Mouse (Mus musculus) midbrain, embryonic 16.5 days (tissue): ENCODE measurements around the gene Capn10. TPM values are rescaled to one million over a fixed set of nuclear protein-coding genes. Genes with fewer than 3 reads are reported as not detected.
A peak's percentile ranks its signal among the peaks of the same experiment; 100 is the strongest.
"Not testable (repeated sequence)": the region's sequence is repeated elsewhere in the genome, so short reads cannot be mapped to it uniquely, and the experiment has no call there.

ENCODE experiments used
- ATAC-seq: fragments of 200-750 bp; cut with Nextera tagmentation; 2 replicates; pipeline ENCODE4 v1.8.0; 2017; ENCODE audit warnings: moderate TSS enrichment
- H3K27ac ChIP-seq: fragments of 300-500 bp; sonication (generic); 2 replicates; pipeline ENCODE4 v1.5.1; 2014; ENCODE audit warnings: mild to moderate bottlenecking, low read length, mixed read lengths
- H3K27me3 ChIP-seq: fragments of 300-500 bp; sonication (generic); 2 replicates; pipeline ENCODE4 v1.6.1; 2014; ENCODE audit warnings: low read depth, low read length, mixed read lengths; ENCODE audit not compliant: control insufficient read depth, insufficient read depth
- H3K36me3 ChIP-seq: fragments of 300-500 bp; sonication (generic); 2 replicates; pipeline ENCODE4 v1.6.1; 2014; ENCODE audit warnings: mild to moderate bottlenecking, low read length, moderate library complexity, mixed read lengths; ENCODE audit not compliant: control insufficient read depth, insufficient read depth
- H3K4me1 ChIP-seq: fragments of 300-500 bp; sonication (generic); 2 replicates; pipeline ENCODE4 v1.6.1; 2014; ENCODE audit warnings: mild to moderate bottlenecking, low read length, mixed read lengths; ENCODE audit not compliant: control insufficient read depth, insufficient read depth
- H3K4me2 ChIP-seq: fragments of 300-500 bp; sonication (generic); 2 replicates; pipeline ENCODE4 v1.6.1; 2014; ENCODE audit warnings: mild to moderate bottlenecking, low read length, mixed read lengths
- H3K4me3 ChIP-seq: fragments of 300-500 bp; sonication (generic); 2 replicates; pipeline ENCODE4 v1.5.1; 2014; ENCODE audit warnings: low read depth, mild to moderate bottlenecking, low read length, moderate library complexity, mixed read lengths
- H3K9ac ChIP-seq: fragments of 300-500 bp; sonication (generic); 2 replicates; pipeline ENCODE4 v1.6.1; 2014; ENCODE audit warnings: low read depth, low read length, mixed read lengths
- H3K9me3 ChIP-seq: fragments of 300-500 bp; sonication (generic); replicated peaks from 2 replicates; pipeline ENCODE4 v1.6.1; 2014; ENCODE audit warnings: mild to moderate bottlenecking, low read length, mixed read lengths; ENCODE audit not compliant: control insufficient read depth, poor library complexity, severe bottlenecking
- WGBS: fragments of 180-500 bp; shearing (Covaris S2); extraction: QIAGEN DNeasy Blood & Tissue Kit; methylation state at CpG from one replicate; pipeline ENCODE4 v1.1.7; 2014; 5-methylcytosine and 5-hydroxymethylcytosine counted together
- polyA plus RNA-seq: library from polyadenylated mRNA; unstranded; fragments of >200 nt; fragmentation: Nextera tagmentation; extraction: Ambion mirVana; gene quantifications from 2 replicates; pipeline ENCODE4 v1.2.1, GENCODE M21; 2015

The Capn10 gene
- polyA plus RNA-seq, 1 experiment from 2014 or later = 65.1 TPM

- 70% methylated on average over 2 of the region's 2 CpGs for WGBS
- H3K4me1 ChIP-seq = no peaks in the 10 kb centered on the region
- peaks cover 5% of the 10 kb centered on the region; the same call in 1 of the 2 replicates for H3K36me3 ChIP-seq
- ATAC-seq = no peak
- H3K9me3 ChIP-seq = no peaks in the 10 kb centered on the region
- no peak overlapping the region for H3K4me2 ChIP-seq
- H3K4me3 ChIP-seq = no peak overlapping the region
- H3K27me3 ChIP-seq = no peaks in the 10 kb centered on the region
- no peak overlapping the region for H3K9ac ChIP-seq
- H3K27ac ChIP-seq = no peak overlapping the region
Observed at GRCm38 (mm10) chr1:92953641-92954040, 19.5 kb downstream of the Capn10 start.

- H3K36me3 ChIP-seq, H3K4me3 ChIP-seq, H3K9ac ChIP-seq, H3K9me3 ChIP-seq, H3K4me1 ChIP-seq, H3K27ac ChIP-seq, H3K27me3 ChIP-seq: not testable (repeated sequence)
- WGBS = 8% methylated on average over 9 of the region's 11 CpGs
- ATAC-seq = 0 out of 2 replicates have a peak, but pooled peaks have one; percentile 14
- H3K4me2 ChIP-seq = peak overlapping the region; percentile 34
Observed at GRCm38 (mm10) chr1:92956571-92957335, 22.6 kb downstream of the Capn10 start.

- Histone ChIP-seq H3K9ac (no peak overlapping the region), H3K4me3 (no peak overlapping the region), H3K4me2 (no peak overlapping the region), H3K36me3 (no peaks in the 10 kb centered on the region), H3K27ac (no peak overlapping the region), H3K27me3 (no peaks in the 10 kb centered on the region), H3K9me3 (no peaks in the 10 kb centered on the region), H3K4me1 (no peaks in the 10 kb centered on the region)
- 100% methylated on average over 1 of the region's 1 CpGs for WGBS
- no peak for ATAC-seq
Observed at GRCm38 (mm10) chr1:92958999-92959398, 24.8 kb downstream of the Capn10 start.

GRCm38 (mm10) chr1:92970791-92971190 is 36.6 kb downstream of the Capn10 start:
- not testable (repeated sequence) for H3K9ac ChIP-seq, ATAC-seq

DNA sequence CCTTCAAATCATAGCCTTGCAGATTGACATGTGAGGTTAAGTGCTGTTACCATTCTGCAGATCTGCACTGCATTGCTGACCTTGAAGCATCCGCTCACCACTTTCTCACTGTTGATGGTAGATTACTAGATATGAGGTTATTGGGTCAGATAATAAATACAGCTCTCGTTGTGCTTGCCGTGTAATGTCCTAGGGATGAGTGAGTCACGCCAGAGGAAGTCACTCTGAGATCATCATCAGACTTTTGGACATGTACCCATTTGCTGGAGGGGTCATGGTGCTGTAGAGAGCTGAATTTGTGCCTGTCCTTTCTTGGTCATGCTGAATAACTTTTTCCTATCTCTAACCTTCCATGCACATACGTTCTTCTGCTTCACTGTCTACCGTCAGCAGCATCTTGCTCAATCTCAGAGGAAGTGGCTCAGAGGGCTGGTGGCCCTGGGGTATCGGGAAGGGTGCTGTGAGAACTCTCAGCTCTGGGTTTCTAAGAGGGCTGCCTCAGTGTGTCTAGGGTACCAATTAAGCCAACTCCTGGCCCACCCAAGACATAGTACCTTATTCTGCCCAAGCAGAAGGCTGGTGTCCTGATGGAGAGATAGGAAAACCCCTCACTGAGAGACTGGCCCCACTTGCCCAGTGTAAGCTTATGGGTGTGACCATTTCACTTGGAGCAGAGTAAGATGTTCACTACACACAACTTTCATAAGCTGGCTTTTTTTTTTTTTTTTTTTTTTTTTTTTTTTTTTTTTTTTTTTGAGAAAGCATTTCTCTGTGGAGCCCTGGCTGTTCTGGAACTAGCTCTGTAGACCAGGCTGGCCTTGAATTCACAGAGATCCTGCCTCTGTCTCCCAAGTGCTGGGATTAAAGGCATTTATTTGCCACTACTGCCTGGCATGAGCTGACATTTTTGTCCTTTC is 38.0 kb downstream of the Capn10 start:
- Histone ChIP-seq H3K27ac (no peak overlapping the region), H3K4me3 (no peak overlapping the region), H3K9me3 (no peaks in the 10 kb centered on the region), H3K4me2 (no peak overlapping the region), H3K27me3 (no peaks in the 10 kb centered on the region), H3K4me1 (no peaks in the 10 kb centered on the region), H3K36me3 (no peaks in the 10 kb centered on the region), H3K9ac (no peak overlapping the region)
- 89% methylated on average over 7 of the region's 7 CpGs for WGBS
- no peak for ATAC-seq

More at GRCm38 (mm10) chr1:92970791-92971190, 36.6 kb downstream of the Capn10 start:
- not testable (repeated sequence) for H3K4me2 ChIP-seq, H3K9me3 ChIP-seq, H3K27me3 ChIP-seq, H3K4me1 ChIP-seq, H3K27ac ChIP-seq, H3K4me3 ChIP-seq, H3K36me3 ChIP-seq
- WGBS = 88% methylated on average over 6 of the region's 6 CpGs

DNA sequence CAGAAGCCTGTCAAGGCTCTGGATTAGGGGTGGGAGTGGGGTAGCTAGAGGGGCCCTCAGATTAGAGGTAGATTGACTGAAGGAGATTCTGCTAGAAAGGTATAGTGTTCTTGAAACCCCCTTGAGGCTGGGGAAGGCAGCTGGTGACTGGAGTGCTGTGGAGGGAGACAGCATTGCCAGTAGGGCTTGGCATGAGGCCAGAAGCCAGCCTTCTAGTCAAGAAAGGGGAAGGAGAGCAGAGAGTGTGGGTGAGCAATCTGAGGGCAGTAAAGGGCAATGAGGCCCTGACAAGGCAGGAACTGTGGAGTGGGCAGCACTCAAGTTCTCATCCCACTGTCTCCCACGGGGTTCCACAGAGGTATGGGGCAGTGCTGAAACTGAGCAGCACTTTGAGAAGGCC is 38.7 kb downstream of the Capn10 start:
- no peaks in the 10 kb centered on the region for H3K36me3 ChIP-seq
- no peak overlapping the region for H3K9ac ChIP-seq
- H3K4me3 ChIP-seq = no peak overlapping the region
- no peaks in the 10 kb centered on the region for H3K9me3 ChIP-seq
- H3K4me2 ChIP-seq = no peak overlapping the region
- H3K27me3 ChIP-seq = no peaks in the 10 kb centered on the region
- ATAC-seq = no peak
- no peak overlapping the region for H3K27ac ChIP-seq
- no peaks in the 10 kb centered on the region for H3K4me1 ChIP-seq
- 60% methylated on average over 1 of the region's 1 CpGs for WGBS

- Histone ChIP-seq H3K27ac (no peak overlapping the region), H3K9me3 (no peaks in the 10 kb centered on the region), H3K4me3 (no peak overlapping the region), H3K9ac (no peak overlapping the region), H3K36me3 (no peaks in the 10 kb centered on the region), H3K4me1 (no peaks in the 10 kb centered on the region), H3K4me2 (no peak overlapping the region), H3K27me3 (no peaks in the 10 kb centered on the region)
- no peak for ATAC-seq
- 57% methylated on average over 6 of the region's 6 CpGs for WGBS
Observed at GRCm38 (mm10) chr1:92976141-92976566, 42.0 kb downstream of the Capn10 start.

- Histone ChIP-seq H3K4me2 (no peak overlapping the region), H3K27me3 (no peaks in the 10 kb centered on the region), H3K4me1 (no peaks in the 10 kb centered on the region), H3K4me3 (no peak overlapping the region), H3K9me3 (no peaks in the 10 kb centered on the region), H3K9ac (no peak overlapping the region), H3K36me3 (no peaks in the 10 kb centered on the region), H3K27ac (no peak overlapping the region)
- WGBS = 47% methylated on average over 7 of the region's 7 CpGs
- ATAC-seq = no peak
Observed at GRCm38 (mm10) chr1:92978645-92979044, 44.5 kb downstream of the Capn10 start.

GRCm38 (mm10) chr1:92979073-92979602 is 45.0 kb downstream of the Capn10 start:
- no peak overlapping the region for H3K9ac ChIP-seq
- no peaks in the 10 kb centered on the region for H3K4me1 ChIP-seq
- no peaks in the 10 kb centered on the region for H3K27me3 ChIP-seq
- no peak overlapping the region for H3K4me3 ChIP-seq
- no peak for ATAC-seq
- H3K36me3 ChIP-seq = no peaks in the 10 kb centered on the region
- WGBS = 46% methylated on average over 11 of the region's 11 CpGs
- H3K27ac ChIP-seq = no peak overlapping the region
- H3K9me3 ChIP-seq = no peaks in the 10 kb centered on the region
- H3K4me2 ChIP-seq = no peak overlapping the region
